Mouse (Mus musculus) frontal cortex, adult 2 months (tissue): ENCODE measurements around the gene Cep295nl. TPM values are rescaled to one million over a fixed set of nuclear protein-coding genes. Genes with fewer than 3 reads are reported as not detected.
A peak's percentile ranks its signal among the peaks of the same experiment; 100 is the strongest.
"Not testable (repeated sequence)": the region's sequence is repeated elsewhere in the genome, so short reads cannot be mapped to it uniquely, and the experiment has no call there.

Experiments used
- DNase-seq, 2 experiments: peaks; one replicate each; pipeline ENCODE4 v3.0.0; 2022; ENCODE audit warnings: low spot score in 1 of 2; ENCODE audit errors: extremely low spot score in 1 of 2
- polyA plus RNA-seq: library from polyadenylated mRNA; depleted of rRNA; stranded (reverse); fragments of >200 nt; gene quantifications from 2 replicates; pipeline ENCODE4 v1.2.3, GENCODE M21; 2012

Cep295nl gene
- polyA plus RNA-seq, 1 experiment: 0.52 TPM

- no peak for DNase-seq
These were observed 17.8 kb downstream of the Cep295nl start for GRCm38 (mm10) chr11:118324541-118324940.

- no peak for DNase-seq
These were observed 18.3 kb downstream of the Cep295nl start for GRCm38 (mm10) chr11:118323974-118324373.

- no peak for DNase-seq
These were observed 19.7 kb downstream of the Cep295nl start for GRCm38 (mm10) chr11:118322647-118323046.

- no peak for DNase-seq
These were observed 20.3 kb downstream of the Cep295nl start for GRCm38 (mm10) chr11:118321971-118322370.

DNA sequence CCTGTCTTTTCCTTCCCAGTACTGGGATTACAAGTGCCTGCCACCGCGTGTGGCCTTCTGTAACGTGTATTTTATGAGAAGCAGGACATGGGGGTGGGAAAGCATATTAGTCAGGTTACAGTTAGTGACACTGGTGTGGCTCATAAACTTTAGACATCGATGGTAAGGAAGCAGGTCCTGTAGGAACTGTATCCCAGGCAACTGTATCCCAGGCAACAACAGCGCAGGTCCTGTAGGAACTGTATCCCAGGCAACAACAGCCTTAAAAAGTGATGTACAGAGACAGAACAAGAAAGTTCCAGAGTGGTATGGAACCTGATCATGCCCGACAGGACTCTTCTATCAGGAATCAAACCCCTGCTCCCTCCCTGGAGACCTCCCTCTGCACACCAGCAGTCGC, 20.8 kb downstream of the Cep295nl start:
- DNase-seq: peak in 1 of 2 experiments; percentile 57

DNA sequence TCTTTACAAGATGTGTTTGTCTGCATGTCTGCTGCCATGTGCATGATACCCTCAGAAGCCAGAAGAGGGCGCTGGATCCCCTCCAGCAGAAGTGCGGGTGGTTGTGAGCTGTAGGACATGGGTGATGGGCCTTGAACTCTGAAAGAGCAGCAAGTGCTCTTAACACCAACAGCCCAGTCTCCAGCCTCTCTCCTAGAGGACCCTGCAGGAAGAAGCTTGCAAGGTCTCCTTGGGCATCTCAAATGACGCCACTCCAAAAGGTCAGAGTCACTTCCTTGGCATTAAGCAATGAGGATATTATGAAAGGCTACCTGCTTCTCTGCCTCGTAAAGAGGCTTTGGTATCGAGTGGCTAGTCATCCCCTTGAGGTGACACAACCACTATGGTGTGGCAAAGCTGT, 23.6 kb downstream of the Cep295nl start:
- DNase-seq: peak in 1 of 2 experiments; percentile 61

- peak in 1 of 2 experiments; percentile 85 for DNase-seq
These were observed 25.2 kb downstream of the Cep295nl start for GRCm38 (mm10) chr11:118317129-118317528.

DNA sequence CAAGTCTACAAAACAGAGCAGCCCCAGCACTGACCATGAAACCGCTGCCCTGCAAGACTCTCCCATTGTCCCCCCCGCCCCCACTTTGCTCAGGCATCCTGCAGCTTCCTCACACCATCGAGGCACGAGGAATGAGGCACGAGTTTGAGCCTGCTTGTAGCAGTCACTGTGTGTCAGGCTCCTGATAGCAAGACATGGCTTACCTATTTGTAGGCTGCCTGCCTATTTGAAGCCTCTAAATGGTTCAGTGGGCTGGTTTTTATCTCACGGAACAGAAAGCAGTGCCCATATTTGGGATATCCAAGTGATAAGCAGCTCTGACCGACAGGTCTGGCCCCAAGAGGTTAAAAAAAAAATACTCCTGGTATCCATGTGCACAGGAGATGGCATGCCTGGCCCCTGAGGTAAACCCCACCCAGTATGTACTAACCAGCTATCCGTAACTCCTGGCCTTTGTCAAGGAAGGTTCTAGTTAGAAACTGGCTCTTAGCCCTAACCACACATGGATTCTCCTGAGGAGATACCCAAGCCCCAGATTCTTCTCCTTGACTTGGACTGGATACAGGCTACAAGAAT, 26.0 kb downstream of the Cep295nl start:
- no peak for DNase-seq

GRCm38 (mm10) chr11:118312132-118312723, 30.1 kb downstream of the Cep295nl start:
- DNase-seq: no peak

DNA sequence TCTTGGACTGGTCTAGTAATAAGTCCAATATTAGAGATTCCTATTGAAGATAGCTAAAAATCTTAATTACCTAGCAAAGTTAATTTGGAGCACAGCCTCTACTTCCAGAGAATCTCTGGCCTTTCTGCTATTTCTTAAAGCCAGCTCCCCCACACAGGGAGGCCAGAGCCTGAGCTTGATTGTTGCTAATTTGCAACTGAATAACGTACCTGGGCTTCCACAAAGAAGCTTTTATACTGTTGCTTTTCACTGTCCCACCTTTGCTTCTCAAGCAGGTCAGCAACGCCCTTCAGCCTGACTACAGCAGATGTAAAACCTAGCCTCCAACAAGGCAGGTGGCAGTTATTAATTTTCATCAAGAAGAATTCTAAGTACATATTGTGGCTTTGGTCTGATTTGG, 34.3 kb downstream of the Cep295nl start:
- DNase-seq: not testable (repeated sequence)

- DNase-seq: not testable (repeated sequence)
These were observed 38.3 kb downstream of the Cep295nl start for GRCm38 (mm10) chr11:118303959-118304358.

DNA sequence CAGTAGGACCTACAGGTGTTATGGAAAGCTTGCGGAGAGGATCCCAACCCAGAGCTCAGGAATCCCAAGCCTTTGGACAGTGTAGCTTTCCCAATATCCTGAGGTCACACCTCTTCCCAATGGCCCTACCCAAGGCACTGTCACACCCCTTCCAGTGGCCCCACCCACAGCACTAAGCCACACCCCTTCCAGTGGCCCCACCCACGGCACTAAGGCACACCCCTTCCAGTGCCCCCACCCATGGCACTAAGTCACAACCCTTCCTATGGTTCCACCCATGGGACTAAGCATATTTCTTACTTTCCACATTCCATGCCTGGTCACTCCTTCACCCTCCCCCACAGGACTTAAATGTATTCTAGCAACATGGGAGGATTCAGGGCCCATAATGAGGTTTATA, 43.5 kb downstream of the Cep295nl start:
- DNase-seq: no peak

- no peak for DNase-seq
These were observed 44.3 kb downstream of the Cep295nl start for GRCm38 (mm10) chr11:118297967-118298366.

- DNase-seq: no peak
These were observed 47.3 kb downstream of the Cep295nl start for GRCm38 (mm10) chr11:118295026-118295425.

GRCm38 (mm10) chr11:118292671-118293070, 49.6 kb downstream of the Cep295nl start:
- DNase-seq: no peak

- DNase-seq: peak; percentile 100
These were observed 52.1 kb downstream of the Cep295nl start, which contains the start of gene Usp36 for GRCm38 (mm10) chr11:118289999-118290889. Gene Usp36, minus strand, starts transcription at chr11:118290244.

DNA sequence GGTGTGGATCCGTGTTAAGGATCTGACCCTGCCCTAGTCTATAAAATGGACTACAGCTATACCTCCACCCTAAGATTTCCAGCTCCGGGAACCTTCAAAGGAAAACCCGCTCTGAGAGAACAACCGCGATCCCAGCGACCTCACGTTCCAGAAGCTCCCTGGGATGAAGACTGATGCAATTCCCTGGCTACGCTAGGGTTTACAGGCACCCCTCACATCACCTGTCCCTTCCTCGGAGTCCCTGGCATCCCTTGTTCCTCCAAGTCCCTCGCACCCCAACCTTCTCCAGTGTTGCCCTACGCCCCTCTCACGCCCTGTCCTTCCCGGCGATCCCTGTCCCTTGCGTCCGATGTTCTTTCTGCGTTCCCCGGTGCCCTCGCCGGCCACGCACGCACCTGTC, 52.7 kb downstream of the Cep295nl start:
- DNase-seq: no peak

GRCm38 (mm10) chr11:118289037-118289511, 53.2 kb downstream of the Cep295nl start:
- DNase-seq: peak in 1 of 2 experiments; percentile 16

DNA sequence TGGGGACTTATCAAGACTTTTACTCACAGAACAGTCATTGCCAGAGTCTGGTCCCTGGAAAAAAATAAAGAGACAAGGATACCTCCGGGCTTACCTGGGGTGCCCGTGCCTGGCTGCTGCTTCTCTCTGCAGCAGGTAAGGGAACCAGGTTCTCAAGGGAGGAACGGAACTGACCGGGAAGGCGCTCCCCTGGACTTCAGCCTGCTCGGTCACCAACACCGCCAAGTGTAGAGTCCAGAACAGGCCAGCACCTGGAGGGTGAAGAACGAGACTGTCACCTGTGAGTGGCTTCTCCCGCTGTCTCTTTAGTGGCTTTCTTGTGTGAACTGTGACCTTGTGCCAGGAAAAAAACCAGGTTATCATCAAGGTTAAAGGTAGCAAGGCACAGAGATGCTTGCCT, 54.7 kb downstream of the Cep295nl start:
- DNase-seq: no peak

- no peak for DNase-seq
These were observed 55.9 kb downstream of the Cep295nl start for GRCm38 (mm10) chr11:118286434-118286833.

DNA sequence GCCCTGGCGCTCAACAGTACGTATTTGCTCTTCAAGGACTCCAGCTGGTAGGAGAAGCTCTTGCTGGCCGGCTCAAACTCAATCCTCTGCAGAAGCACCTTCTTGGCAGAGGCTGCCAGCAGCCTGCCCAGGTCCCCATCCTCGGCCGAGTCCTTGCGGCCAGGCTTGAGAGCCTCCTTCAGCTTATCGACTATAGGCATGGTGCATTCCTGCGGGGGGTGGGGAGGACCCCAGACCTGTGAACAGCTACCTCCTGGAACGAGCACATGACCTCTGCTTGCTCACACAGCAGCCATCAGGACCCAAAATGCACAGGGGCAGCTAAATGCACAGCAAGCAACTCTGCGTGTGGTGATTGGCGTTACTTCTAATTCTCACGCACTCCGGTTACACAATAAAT, 56.5 kb downstream of the Cep295nl start:
- no peak for DNase-seq
